Mouse (Mus musculus) right cerebral cortex, adult 2 months (tissue): ENCODE measurements at regions not wholly inside any gene's neighbourhood (a gene's known extent, or its start where the extent isn't known, plus 50 kb on each side); places are given as distances from the start of the nearest gene placed in this dataset.

Experiments
- DNase-seq, 2 experiments: peaks; one replicate each; pipeline ENCODE4 v3.0.0; 2021 to 2022; ENCODE audit warnings: low spot score in 2 of 2

DNA sequence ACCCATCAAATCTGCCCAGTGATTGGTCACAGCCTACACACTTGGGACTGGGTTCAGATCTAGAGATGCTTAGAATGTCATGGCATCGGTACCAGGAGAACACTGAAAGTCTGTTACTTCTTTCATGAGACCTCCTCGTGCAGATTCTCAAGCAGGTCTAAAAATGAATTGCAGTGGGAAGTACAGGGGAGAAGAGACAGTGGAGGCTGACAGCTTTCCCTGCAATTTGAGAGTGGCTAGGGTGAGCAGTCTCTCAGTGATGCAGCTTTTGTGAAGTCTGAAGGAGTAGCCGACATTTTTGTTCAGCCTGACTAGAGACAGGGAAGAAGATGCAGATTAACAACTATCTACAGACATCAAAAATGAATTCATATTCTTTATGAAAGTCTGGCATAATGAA, 112.5 kb downstream of the Fam198b start:
- DNase-seq: no peak

DNA sequence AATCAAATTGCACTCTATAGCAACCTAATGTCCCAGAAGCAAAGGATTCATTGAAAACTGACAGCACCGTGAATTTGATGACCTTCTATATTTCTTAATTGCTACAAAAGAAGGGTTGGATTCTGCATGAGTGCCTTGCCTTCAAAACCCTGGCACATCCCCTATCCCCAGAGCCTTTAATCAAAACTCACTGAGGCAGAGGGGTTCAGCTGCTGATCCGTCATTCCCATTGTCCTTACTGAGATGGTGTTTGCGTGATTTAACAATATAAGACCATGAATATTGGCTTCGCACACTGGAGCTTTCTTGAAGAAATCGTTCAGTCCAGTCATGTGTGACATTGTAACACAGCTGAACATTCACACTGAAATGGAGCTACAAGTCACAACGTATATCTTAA, 118.0 kb downstream of the Fam198b start:
- DNase-seq: no peak

GRCm38 (mm10) chr3:80003300-80004090, 119.2 kb downstream of the Fam198b start:
- DNase-seq: no peak

DNA sequence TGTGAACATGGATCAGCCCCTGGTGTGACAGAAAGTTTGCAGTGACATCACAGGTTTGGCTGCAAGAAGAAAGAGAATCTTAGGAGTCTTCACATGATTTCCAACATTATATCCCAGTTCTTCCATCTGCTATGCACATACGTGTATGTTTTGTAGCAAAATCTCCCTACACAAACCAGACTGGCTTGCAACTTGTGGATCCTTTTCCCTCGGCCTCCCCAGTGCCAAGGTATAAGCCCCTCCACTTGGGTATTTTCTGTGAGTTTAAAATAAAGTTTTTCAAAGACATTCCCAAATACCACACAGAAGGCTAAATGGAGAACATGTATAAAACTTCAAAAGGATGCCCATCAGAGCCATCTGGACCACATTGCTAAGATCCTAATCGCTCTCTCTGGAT, 120.2 kb downstream of the Fam198b start:
- no peak for DNase-seq

DNA sequence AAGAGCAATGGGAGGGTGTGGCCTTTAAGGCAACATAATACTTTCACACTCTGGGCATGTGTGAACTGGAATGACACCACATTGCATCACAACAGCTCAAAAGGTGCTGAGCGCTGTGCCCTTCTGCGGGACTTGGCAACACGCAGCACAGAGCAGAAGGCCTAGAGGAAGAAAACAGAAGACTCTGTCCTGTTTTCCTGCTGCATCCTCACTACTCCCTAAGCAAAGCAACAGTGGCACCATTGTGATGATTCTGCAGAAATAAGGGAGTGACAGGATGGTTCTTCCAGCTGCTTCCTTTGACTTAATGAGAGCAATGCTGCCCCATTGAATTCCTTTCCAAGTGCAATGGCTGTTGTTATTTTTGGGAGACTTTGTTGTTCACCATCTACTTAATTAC, 120.6 kb downstream of the Fam198b start:
- DNase-seq: no peak

DNA sequence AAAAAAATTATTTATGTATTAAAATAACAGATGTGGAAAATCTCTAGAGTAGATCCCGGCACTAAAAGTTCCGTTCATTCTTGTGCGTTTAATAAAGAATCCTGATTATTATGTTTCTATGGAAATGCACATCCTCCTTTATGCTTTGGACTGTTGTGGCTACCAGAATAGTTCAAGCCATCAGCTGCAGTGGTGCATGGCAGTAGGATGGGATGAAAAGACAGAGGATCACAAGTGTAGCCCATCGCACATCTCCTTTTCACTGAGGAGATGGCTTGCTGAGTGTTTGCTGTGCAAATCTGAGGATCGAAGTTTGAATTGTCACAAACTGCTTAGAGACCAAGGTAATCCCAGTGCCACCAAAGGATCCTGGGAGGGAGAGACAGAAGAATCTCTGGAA, 121.0 kb downstream of the Fam198b start:
- DNase-seq: no peak

GRCm38 (mm10) chr3:80006263-80006662, 121.9 kb downstream of the Fam198b start:
- no peak for DNase-seq

DNA sequence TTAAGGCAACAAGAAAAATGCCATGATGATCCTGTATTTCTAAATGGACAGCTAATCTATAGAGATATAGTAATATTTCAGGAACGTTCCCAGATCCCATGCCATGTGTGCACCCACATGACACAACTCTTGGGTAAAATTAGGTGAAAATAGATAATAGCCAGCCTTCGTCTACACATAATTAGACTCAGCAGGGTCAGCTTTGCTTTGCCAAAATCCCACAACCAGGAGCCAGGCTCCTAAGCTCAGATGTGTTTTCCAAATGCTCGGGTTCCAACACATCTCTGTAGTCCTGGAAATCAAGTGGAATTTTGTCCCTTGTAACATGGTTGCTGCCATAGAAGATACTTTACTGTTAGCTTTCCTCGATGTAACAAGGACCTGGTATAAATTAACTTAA, 122.7 kb downstream of the Fam198b start:
- no peak for DNase-seq

DNA sequence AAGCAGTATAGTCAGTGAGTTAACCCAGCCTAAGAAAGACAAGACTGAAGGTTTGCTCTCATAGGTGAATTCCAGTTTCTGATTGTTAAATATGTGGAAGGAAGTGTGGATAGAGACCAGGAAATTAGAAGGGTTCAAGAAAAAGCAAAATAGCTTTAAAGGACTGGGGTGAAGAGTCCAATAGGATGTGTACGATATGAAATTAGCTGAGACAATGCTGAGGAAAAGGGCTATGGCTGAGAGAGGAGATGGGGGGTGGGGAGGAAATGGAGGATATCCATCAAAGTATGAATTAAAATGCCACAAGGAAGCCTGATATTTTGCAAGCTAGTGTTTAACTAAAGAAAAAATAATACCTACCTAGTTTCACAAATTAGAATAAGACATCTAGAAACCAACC, 124.9 kb downstream of the Fam198b start:
- no peak for DNase-seq

- DNase-seq: no peak
Observed at GRCm38 (mm10) chr3:80025795-80026194, 141.5 kb downstream of the Fam198b start.

- peak; percentile 42 to 53 for DNase-seq
Observed at GRCm38 (mm10) chr3:80033071-80033470, 148.7 kb downstream of the Fam198b start.

DNA sequence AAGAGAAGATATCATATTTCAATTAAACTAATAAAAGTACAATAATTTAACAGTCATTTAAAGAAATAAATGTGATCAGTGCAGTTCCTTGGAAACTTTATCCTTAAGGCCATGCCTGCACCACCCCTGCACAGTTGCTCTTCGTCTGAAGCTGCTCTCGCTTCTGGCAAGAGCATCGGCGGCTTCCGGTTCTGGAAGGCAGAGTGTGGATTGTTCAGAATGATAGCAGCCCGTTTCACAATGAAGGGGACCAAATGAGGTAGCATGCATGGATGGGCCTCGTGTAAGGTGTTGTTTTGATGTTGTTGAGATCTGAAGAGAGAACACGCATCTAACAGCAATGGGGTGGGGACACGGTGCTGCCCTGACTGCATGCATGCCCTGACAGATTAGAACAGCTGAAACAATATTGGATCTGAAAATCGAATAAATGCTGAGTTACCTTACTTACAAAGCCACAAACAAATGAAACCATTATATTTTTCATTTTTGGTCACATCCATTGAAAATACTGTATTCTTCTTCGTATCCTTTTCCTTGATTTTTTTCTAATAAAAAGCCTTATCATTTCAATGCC, 154.3 kb downstream of the Fam198b start:
- DNase-seq: no peak

DNA sequence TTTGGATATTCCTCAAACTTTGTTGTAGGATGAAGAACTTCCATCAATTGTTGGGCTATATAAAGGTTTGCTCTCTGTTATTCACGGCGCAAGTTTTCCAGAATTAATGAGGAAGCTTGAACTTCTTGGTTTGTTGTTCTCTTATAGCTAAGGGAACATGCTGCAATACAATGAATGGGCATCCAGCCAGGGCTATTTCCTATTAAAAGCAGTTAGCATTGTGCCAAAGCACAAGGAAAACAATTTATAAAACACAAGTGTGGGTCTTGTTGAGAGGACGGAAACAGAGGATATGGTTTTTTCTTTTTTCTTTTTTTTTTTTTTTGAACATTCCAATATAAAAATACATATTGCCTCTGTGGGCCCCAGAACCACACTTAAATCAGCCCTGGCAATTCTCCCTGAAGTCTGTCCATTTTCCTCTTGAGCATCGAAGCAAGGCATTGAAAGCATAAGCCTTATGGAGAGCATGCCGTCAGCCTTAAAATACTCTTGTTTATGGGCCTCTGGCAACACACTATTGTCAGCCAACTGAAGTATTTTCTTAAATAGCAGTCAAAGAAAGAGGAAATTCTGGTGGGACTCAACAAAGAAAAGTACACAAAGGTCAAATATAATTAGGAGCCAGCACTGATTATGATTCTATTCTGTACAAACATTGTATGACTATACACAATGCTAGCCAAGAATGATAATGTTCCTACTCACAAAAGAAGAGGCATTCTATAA, 158.6 kb downstream of the Fam198b start:
- DNase-seq: no peak

GRCm38 (mm10) chr3:80049495-80050225, 165.3 kb downstream of the Fam198b start:
- no peak for DNase-seq

GRCm38 (mm10) chr3:80050920-80051319, 166.6 kb downstream of the Fam198b start:
- DNase-seq: no peak

GRCm38 (mm10) chr3:80051963-80052362, 167.6 kb downstream of the Fam198b start:
- DNase-seq: no peak

GRCm38 (mm10) chr3:80052879-80053278, 168.5 kb downstream of the Fam198b start:
- no peak for DNase-seq

DNA sequence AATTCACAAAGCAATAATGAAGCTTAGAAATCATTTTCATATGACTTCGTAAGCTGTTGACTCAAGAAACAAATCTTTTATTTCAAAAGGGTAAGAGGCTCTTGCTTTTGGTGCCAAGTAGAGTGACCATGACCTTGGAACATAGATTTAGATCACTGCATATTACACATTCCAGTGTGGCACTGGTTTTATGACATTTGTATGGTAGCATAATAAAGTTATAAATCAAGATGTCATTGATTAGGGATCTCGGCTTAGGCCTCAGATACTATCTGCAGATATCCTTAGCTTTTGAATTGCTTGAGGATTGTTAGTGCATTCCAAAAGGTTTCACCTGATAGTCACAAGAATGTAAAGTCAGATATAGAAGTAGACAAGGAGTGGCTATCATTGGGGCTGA, 169.1 kb downstream of the Fam198b start:
- no peak for DNase-seq

DNA sequence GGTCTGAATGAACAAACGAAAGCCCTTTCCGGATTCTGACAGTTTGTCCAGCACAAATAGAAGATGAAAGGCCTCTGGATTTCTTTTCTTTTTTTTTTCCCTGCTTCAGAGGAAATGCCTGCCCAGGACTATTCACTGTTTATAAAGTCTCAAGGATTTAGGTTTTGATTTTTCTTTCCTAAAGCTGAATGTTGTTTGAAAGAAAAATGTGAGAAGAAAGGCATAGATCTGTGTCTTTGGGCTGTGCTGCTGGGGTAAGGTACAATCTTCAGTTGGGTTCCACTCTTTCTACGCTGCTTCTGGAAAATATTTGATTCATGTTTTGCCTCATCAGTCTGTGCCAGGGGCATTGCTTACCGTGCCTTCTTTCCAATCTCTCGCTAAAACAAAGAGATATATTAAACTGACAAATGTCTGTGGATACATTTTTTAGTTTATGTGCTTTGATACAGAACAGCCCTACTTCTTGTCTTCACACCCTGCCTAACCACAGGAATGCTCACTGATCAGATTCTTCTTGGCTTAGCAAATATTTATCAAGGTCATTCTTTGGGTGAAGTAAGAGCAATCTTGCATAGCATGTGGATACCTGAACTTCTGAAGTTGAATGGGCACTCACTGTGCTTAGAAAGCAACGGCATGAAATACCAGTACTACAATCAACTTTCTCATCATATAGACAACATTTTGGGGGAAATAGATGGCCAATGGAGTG, 172.5 kb downstream of the Fam198b start:
- DNase-seq: no peak

GRCm38 (mm10) chr3:80058722-80059121, 174.4 kb downstream of the Fam198b start:
- peak; percentile 70 to 75 for DNase-seq

- no peak for DNase-seq
Observed at GRCm38 (mm10) chr3:80070726-80071125, 186.4 kb downstream of the Fam198b start.
